ENCODE assay signal across 8 mouse cellular contexts in genomic region chr13:67060786-67061358, GRCm38 (mm10). TPM values are rescaled to one million over a fixed set of nuclear protein-coding genes. Genes with fewer than 3 reads are reported as not detected.
DNase-seq lines count a peak whose midpoint lies in the region; ATAC-seq and TF ChIP-seq lines count a peak whose summit lies in the region.

Zfp712 (minus strand) TSS chr13:67061170.

- H3K36me3 ChIP-seq in embryonic facial prominence, embryonic 13.5 days, result no peaks in the 10 kb centered on the region
- no peaks in the 10 kb centered on the region for H3K36me3 ChIP-seq in heart, adult 2 months (ENCODE audit: control insufficient read depth, insufficient read depth, low read length)
- H3K36me3 ChIP-seq in limb, embryonic 13.5 days, result peaks cover 6% of the 10 kb centered on the region; the same call in 1 of the 2 replicates
- peaks cover 3% of the 10 kb centered on the region; the same call in 1 of the 2 replicates for H3K36me3 ChIP-seq in midbrain, embryonic 16.5 days (ENCODE audit: control insufficient read depth, insufficient read depth, low read length)

- peaks cover 4% of the 10 kb centered on the region; the same call in 1 of the 2 replicates for H3K4me1 ChIP-seq in embryonic facial prominence, embryonic 13.5 days
- H3K4me1 ChIP-seq in heart, adult 2 months (ENCODE audit: control insufficient read depth, insufficient read depth, low read length), result no peaks in the 10 kb centered on the region
- H3K4me1 ChIP-seq in limb, embryonic 13.5 days, result peaks cover 5% of the 10 kb centered on the region
- H3K4me1 ChIP-seq in midbrain, embryonic 16.5 days (ENCODE audit: control insufficient read depth, insufficient read depth, low read length), result peaks cover 8% of the 10 kb centered on the region

- peaks cover 2% of the 10 kb centered on the region; the same call in 1 of the 2 replicates for H3K79me2 ChIP-seq in heart, adult 2 months (replicated peaks; ENCODE audit: control insufficient read depth, insufficient read depth, low read length)

- peak within 1 kb of the TSS; percentile 71 for H3K4me3 ChIP-seq in embryonic facial prominence, embryonic 13.5 days
- H3K4me3 ChIP-seq in heart, adult 2 months, result peak within 1 kb of the TSS; percentile 79
- H3K4me3 ChIP-seq in limb, embryonic 13.5 days, result peak within 1 kb of the TSS; percentile 74
- H3K4me3 ChIP-seq in midbrain, embryonic 16.5 days (ENCODE audit: low read depth, low read length), result peak within 1 kb of the TSS; percentile 63

- no peaks in the 10 kb centered on the region for H3K9me3 ChIP-seq in embryonic facial prominence, embryonic 13.5 days
- peaks cover 9% of the 10 kb centered on the region; the same call in 1 of the 2 replicates for H3K9me3 ChIP-seq in limb, embryonic 13.5 days
- peaks cover 7% of the 10 kb centered on the region; the same call in 1 of the 2 replicates for H3K9me3 ChIP-seq in midbrain, embryonic 16.5 days (replicated peaks; ENCODE audit: control insufficient read depth, low read length, poor library complexity, severe bottlenecking)

- under 1% methylated on average over 27 of the region's 27 CpGs for WGBS in embryonic facial prominence, embryonic 13.5 days
- WGBS in heart, adult 2 months, result under 1% methylated on average over 27 of the region's 27 CpGs
- under 1% methylated on average over 27 of the region's 27 CpGs for WGBS in limb, embryonic 13.5 days
- under 1% methylated on average over 27 of the region's 27 CpGs for WGBS in midbrain, embryonic 16.5 days

- H3K4me2 ChIP-seq in embryonic facial prominence, embryonic 13.5 days, result peak within 1 kb of the TSS; percentile 79
- H3K4me2 ChIP-seq in limb, embryonic 13.5 days (replicated peaks), result peak within 1 kb of the TSS; percentile 77
- peak within 1 kb of the TSS; percentile 67 for H3K4me2 ChIP-seq in midbrain, embryonic 16.5 days (ENCODE audit: low read length)

- TF ChIP-seq EP300 in heart, adult 2 months (IDR thresholded peaks at IDR 0.05; ENCODE audit: insufficient read depth, low read depth, low read length), result no peak

- ATAC-seq in embryonic facial prominence, embryonic 13.5 days (ENCODE audit: insufficient number of reproducible peaks, insufficient read depth, low FRiP score, low TSS enrichment, low read depth), result peak; percentile 92
- peak; percentile 96 for ATAC-seq in limb, embryonic 13.5 days (ENCODE audit: low FRiP score, low read depth)
- ATAC-seq in midbrain, embryonic 16.5 days, result peak; percentile 97

- intact Hi-C loops in heart, adult 2 months (cut with DNase I), result loop anchor here (1.0 to 5.0 kb wide), 4 partner anchors 20 to 124 kb away; partner anchors contain the start of genes Gm28557 and Rsl1

- DNase-seq in 3134 (ENCODE audit: extremely low read depth, insufficient read length, low spot score), result peak; percentile 94
- peak; percentile 93 for DNase-seq in adrenal gland, postnatal 36 days
- DNase-seq in heart, adult 2 months, result peak; percentile 93 to 94
- DNase-seq in kidney, adult 8-10 months, result peak; percentile 95 to 96
- DNase-seq in spleen, postnatal 10 days (ENCODE audit: low spot score in 2 of 2), result peak; percentile 79 to 89

- peak; percentile 39; the same call in 1 of the 2 replicates for TF ChIP-seq POLR2A in heart, adult 2 months (IDR thresholded peaks at IDR 0.05; ENCODE audit: insufficient read depth, low read depth, low read length)

- peak within 1 kb of the TSS; percentile 83 for H3K9ac ChIP-seq in embryonic facial prominence, embryonic 13.5 days
- H3K9ac ChIP-seq in heart, adult 2 months (ENCODE audit: low read depth, low read length), result peak within 1 kb of the TSS; percentile 61
- peak within 1 kb of the TSS; percentile 79 for H3K9ac ChIP-seq in limb, embryonic 13.5 days
- peak within 1 kb of the TSS; percentile 75 for H3K9ac ChIP-seq in midbrain, embryonic 16.5 days (ENCODE audit: low read depth, low read length)

- no peaks in the 10 kb centered on the region for H3K27me3 ChIP-seq in embryonic facial prominence, embryonic 13.5 days
- H3K27me3 ChIP-seq in heart, adult 2 months (ENCODE audit: control insufficient read depth, insufficient read depth, low read length), result no peaks in the 10 kb centered on the region
- no peaks in the 10 kb centered on the region for H3K27me3 ChIP-seq in limb, embryonic 13.5 days
- H3K27me3 ChIP-seq in midbrain, embryonic 16.5 days (ENCODE audit: control insufficient read depth, insufficient read depth, low read depth, low read length), result no peaks in the 10 kb centered on the region

- TF ChIP-seq CTCF in heart, adult 2 months (IDR thresholded peaks at IDR 0.05), result no peak

- peak within 1 kb of the TSS; percentile 91 for H3K27ac ChIP-seq in embryonic facial prominence, embryonic 13.5 days
- peak within 1 kb of the TSS; percentile 75 for H3K27ac ChIP-seq in heart, adult 2 months
- H3K27ac ChIP-seq in limb, embryonic 13.5 days, result peak within 1 kb of the TSS; percentile 86
- H3K27ac ChIP-seq in midbrain, embryonic 16.5 days (ENCODE audit: low read length), result peak within 1 kb of the TSS; percentile 72

RNA-seq across cellular contexts. Expression of gene Zfp712, which starts in this region (rescaled TPM):
- total RNA-seq in adrenal gland, postnatal 36 days (2021), result 1 to 10 TPM; 1.6 to 1.7 TPM
- 4.5 and 5.5 TPM in 2 replicates for polyA plus RNA-seq in embryonic facial prominence, embryonic 13.5 days (2015; fragmentation: Nextera tagmentation; extraction: Ambion mirVana)
- total RNA-seq in heart, adult 2 months (2021), result 1 to 10 TPM; 1.5 to 1.6 TPM
- 0.23 and 0.70 TPM in 2 replicates for polyA plus RNA-seq in heart, adult 2 months (2012; rRNA removed)
- 4.8 and 4.9 TPM in 2 replicates for polyA plus RNA-seq in limb, embryonic 13.5 days (2015; fragmentation: Nextera tagmentation; extraction: Ambion mirVana)
- 7.8 and 7.9 TPM in 2 replicates for polyA plus RNA-seq in midbrain, embryonic 16.5 days (2015; fragmentation: Nextera tagmentation; extraction: Ambion mirVana)

Comparison
In these comparisons a context has a peak if more than half of its experiments do, and no peak if none do; other contexts are left out.
1. Peak in every context shown above with its lines: DNase-seq, ATAC-seq, H3K4me3 ChIP-seq and H3K27ac ChIP-seq.